Mouse (Mus musculus) central nervous system, embryonic 11.5 days (tissue): ENCODE results near the gene Nol8. TPM values are rescaled to one million over a fixed set of nuclear protein-coding genes. Genes with fewer than 3 reads are reported as not detected.

ENCODE experiments used
- polyA plus RNA-seq: library from polyadenylated mRNA; depleted of rRNA; stranded (reverse); fragments of >200 nt; gene quantifications from 2 replicates; pipeline ENCODE4 v1.2.3, GENCODE M21; 2012; rRNA removed

Nol8 gene
- 18.4 and 21.8 TPM in 2 replicates for polyA plus RNA-seq

DNA sequence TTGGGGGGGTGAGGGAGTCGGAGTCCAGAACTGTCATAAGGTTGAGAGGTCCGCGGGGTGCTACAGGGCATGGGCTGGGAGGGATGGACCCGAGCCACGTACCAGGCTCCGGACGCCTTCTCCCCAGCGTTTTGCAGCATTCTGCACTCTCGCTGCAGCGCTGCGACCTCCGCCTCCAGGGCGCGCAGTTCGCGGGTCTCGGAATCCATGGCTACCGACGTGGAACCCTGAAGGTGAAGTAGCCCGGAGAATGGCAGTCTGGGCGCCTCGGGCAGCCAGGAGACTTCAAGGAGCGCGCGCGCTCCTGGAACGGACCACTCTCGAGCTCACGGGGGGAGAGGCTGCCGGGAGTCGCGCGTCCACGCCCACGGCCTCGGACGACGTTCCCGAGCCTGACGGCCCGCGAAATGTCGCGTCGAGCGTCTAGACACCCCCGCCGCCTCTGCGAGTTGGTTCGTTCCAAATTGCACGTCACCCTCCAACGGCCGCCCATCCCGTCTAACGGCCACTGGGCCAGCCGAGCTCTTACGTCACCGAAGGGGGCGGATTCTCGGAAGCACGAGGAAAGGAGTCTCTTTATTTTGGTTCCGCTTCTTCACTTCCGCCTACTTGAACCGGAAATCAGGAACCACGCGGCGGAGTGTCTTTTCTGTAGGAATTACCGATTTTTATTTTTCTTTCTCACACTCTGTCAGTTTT lies at the start of gene Nol8, which contains the start of gene Cenpp:
Gene Nol8, plus strand, starts transcription at position 598 of the 699 bp plus-strand sequence.
Gene Cenpp, minus strand, starts transcription at position 305 of the 699 bp plus-strand sequence.

DNA sequence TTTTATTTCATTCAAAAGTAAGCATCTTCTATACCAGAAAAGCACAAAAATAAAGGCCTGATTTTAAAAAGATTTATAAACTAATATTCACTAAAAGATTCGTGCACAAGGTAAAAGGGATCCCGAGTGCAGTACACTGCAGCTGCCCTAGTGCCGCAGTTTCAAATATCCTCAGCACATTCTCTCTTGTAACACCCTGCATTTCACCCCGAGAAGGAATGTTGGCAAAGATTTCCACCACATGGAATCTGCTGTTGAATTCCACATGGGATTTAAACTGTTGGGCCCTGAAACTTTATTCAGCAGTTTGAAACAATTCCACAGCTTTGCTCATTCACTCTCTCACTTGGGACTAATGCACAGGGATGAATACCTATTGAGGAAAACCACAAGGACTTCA lies 45.2 kb upstream of the Nol8 start, which contains the start of gene Ogn:
Gene Ogn, plus strand, starts transcription at position 333 of the 400 bp plus-strand sequence.

DNA sequence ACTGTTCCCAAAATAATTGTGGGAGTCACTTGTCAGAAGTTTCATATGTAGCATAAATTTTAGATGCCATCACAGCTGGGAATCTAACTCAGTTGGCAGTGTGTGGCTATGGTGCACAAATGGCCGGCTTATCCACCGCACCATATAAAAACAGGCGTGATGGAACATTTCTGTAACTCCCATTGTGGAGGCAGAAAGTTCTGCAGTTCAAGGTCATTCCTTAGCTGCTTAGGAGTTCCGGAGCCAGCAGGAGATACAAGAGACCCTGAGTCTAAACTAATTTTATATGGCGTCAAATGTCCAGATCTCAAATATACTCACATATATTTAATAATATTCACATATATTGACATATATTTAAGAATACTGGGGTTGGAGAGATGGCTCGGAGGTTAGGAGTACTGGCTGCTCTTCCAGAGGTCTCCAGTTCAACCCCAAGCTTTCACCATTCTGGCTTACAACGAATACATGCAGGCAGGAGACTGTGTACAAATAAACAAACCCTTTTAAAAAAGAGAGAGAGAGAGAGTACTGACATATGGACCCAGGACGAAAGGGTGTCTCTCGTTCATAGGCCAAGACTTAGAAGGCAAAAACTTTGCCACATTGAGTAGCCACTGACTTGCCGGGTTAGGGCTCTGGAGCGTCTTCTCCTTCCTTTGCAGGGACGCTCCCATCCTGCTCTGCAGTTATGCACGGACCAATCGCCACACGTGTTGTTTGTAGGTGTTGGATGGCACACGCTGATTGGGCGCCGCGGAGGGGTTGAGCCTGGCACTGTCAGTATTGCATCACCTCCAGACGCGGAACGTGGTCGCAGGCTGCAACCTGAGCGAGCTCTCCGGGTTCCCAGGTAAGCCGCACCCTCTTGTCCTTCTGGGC lies 28.7 kb downstream of the Nol8 start, which contains the start of gene Iars:
Gene Iars, plus strand, starts transcription at position 750 of the 882 bp plus-strand sequence.

Other genes with a start within 250 kb of the Nol8 start
- 8.7 and 10.4 TPM in 2 replicates for gene Ippk, start 231.8 kb upstream of the Nol8 start, polyA plus RNA-seq
- 0.30 and 0.36 TPM in 2 replicates for gene Tes3-ps, start 159.8 kb upstream of the Nol8 start, polyA plus RNA-seq
- gene Ecm2, start 148.3 kb upstream of the Nol8 start, polyA plus RNA-seq, result 1.00 and 1.0 TPM in 2 replicates
- gene Aspn, start 108.6 kb upstream of the Nol8 start, polyA plus RNA-seq, result 0.22 and 0.41 TPM in 2 replicates
- gene Omd, start 70.6 kb upstream of the Nol8 start, polyA plus RNA-seq, result 0.19 TPM in 1 of 2 replicates, not detected in the other
- 5.2 and 11.8 TPM in 2 replicates for gene Ogn, start 45.0 kb upstream of the Nol8 start, polyA plus RNA-seq
- gene Cenpp, start 293 bp upstream of the Nol8 start, polyA plus RNA-seq, result 13.9 and 14.6 TPM in 2 replicates
- 68.3 and 70.6 TPM in 2 replicates for gene Iars, start 29.0 kb downstream of the Nol8 start, polyA plus RNA-seq
- gene Gm30302, start 145.9 kb downstream of the Nol8 start, polyA plus RNA-seq, result not detected in 2 replicates